Mouse (Mus musculus) hindbrain, embryonic 11.5 days (tissue): ENCODE results near the gene Prr15l. TPM values are rescaled to one million over a fixed set of nuclear protein-coding genes. Genes with fewer than 3 reads are reported as not detected.

Source experiments
- ATAC-seq: fragments of 200-750 bp; cut with Nextera tagmentation; 2 replicates; pipeline ENCODE4 v1.8.0; 2017; ENCODE audit warnings: mild to moderate bottlenecking, moderate TSS enrichment, moderate library complexity; ENCODE audit not compliant: low FRiP score
- DNase-seq: peaks from one replicate; pipeline ENCODE4 v3.0.0-alpha.2; 2015; ENCODE audit warnings: low spot score
- H3K27ac ChIP-seq: fragments of 300-500 bp; sonication (generic); 2 replicates; pipeline ENCODE4 v1.5.1; 2014; ENCODE audit warnings: mild to moderate bottlenecking, low read depth, low read length
- H3K27me3 ChIP-seq: fragments of 300-500 bp; sonication (generic); 2 replicates; pipeline ENCODE4 v1.6.1; 2014; ENCODE audit warnings: mild to moderate bottlenecking, low read length, moderate library complexity, mixed read lengths; ENCODE audit not compliant: control insufficient read depth, insufficient read depth
- H3K36me3 ChIP-seq: fragments of 300-500 bp; sonication (generic); 2 replicates; pipeline ENCODE4 v1.6.1; 2014; ENCODE audit warnings: mild to moderate bottlenecking, low read length, moderate library complexity, mixed read lengths; ENCODE audit not compliant: control insufficient read depth, insufficient read depth
- H3K4me1 ChIP-seq: fragments of 300-500 bp; sonication (generic); replicated peaks from 2 replicates; pipeline ENCODE4 v1.6.1; 2014; ENCODE audit warnings: low read length, mixed read lengths; ENCODE audit not compliant: control insufficient read depth, insufficient read depth
- H3K4me2 ChIP-seq: fragments of 300-500 bp; sonication (generic); replicated peaks from 2 replicates; pipeline ENCODE4 v1.6.1; 2014; ENCODE audit warnings: mild to moderate bottlenecking, low read depth, low read length
- H3K4me3 ChIP-seq: fragments of 300-500 bp; sonication (generic); 2 replicates; pipeline ENCODE4 v1.5.1; 2014; ENCODE audit warnings: low read depth, low read length
- H3K9ac ChIP-seq: fragments of 300-500 bp; sonication (generic); 2 replicates; pipeline ENCODE4 v1.6.1; 2014; ENCODE audit warnings: low read depth, low read length
- H3K9me3 ChIP-seq: fragments of 300-500 bp; sonication (generic); 2 replicates; pipeline ENCODE4 v1.6.1; 2016; ENCODE audit warnings: low read length; ENCODE audit not compliant: control insufficient read depth
- WGBS: fragments of 180-500 bp; shearing (Covaris S2); extraction: QIAGEN DNeasy Blood & Tissue Kit; methylation state at CpG from one replicate; pipeline ENCODE4 v1.1.7; 2014; 5-methylcytosine and 5-hydroxymethylcytosine counted together
- polyA plus RNA-seq: library from polyadenylated mRNA; unstranded; fragments of >200 nt; fragmentation: Nextera tagmentation; extraction: Ambion mirVana; gene quantifications from 2 replicates; pipeline ENCODE4 v1.2.1, GENCODE M21; 2014

The Prr15l gene
- polyA plus RNA-seq, 1 experiment from 2014 or later: 0.82 TPM

GRCm38 (mm10) chr11:96929096-96929765, 1.3 kb downstream of the Prr15l start:
- Histone ChIP-seq H3K27me3 (peaks cover 9% of the 10 kb centered on the region; the same call in 1 of the 2 replicates), H3K27ac (no peak overlapping the region), H3K4me2 (no peak overlapping the region), H3K9me3 (no peaks in the 10 kb centered on the region), H3K4me3 (no peak overlapping the region), H3K36me3 (no peaks in the 10 kb centered on the region), H3K9ac (no peak overlapping the region), H3K4me1 (no peaks in the 10 kb centered on the region)
- ATAC-seq: no peak
- DNase-seq: no peak
- 20% methylated on average over 13 of the region's 13 CpGs for WGBS

- Histone ChIP-seq H3K4me1 (no peaks in the 10 kb centered on the region), H3K9ac (no peak overlapping the region), H3K4me2 (no peak overlapping the region), H3K4me3 (no peak overlapping the region), H3K9me3 (no peaks in the 10 kb centered on the region), H3K27me3 (peaks cover 9% of the 10 kb centered on the region; the same call in 1 of the 2 replicates), H3K36me3 (no peaks in the 10 kb centered on the region), H3K27ac (no peak overlapping the region)
- no peak for ATAC-seq
- 67% methylated on average over 9 of the region's 9 CpGs for WGBS
- no peak for DNase-seq
Observed at GRCm38 (mm10) chr11:96929766-96930331, 1.9 kb downstream of the Prr15l start.

GRCm38 (mm10) chr11:96931327-96932062, 3.6 kb downstream of the Prr15l start:
- H3K9ac ChIP-seq: no peak overlapping the region
- no peak overlapping the region for H3K4me2 ChIP-seq
- H3K4me3 ChIP-seq: no peak overlapping the region
- no peak overlapping the region for H3K27ac ChIP-seq
- no peaks in the 10 kb centered on the region for H3K36me3 ChIP-seq
- H3K9me3 ChIP-seq: no peaks in the 10 kb centered on the region
- no peak for ATAC-seq
- 69% methylated on average over 8 of the region's 8 CpGs for WGBS
- H3K4me1 ChIP-seq: no peaks in the 10 kb centered on the region
- H3K27me3 ChIP-seq: peaks cover 9% of the 10 kb centered on the region; the same call in 1 of the 2 replicates
- no peak for DNase-seq

GRCm38 (mm10) chr11:96933562-96934276, 5.8 kb downstream of the Prr15l start:
- ATAC-seq: no peak

GRCm38 (mm10) chr11:96934921-96935356, 7.0 kb downstream of the Prr15l start:
- Histone ChIP-seq H3K4me2 (peak overlapping the region; percentile 23), H3K36me3 (no peaks in the 10 kb centered on the region), H3K27me3 (no peaks in the 10 kb centered on the region), H3K27ac (peak overlapping the region; percentile 42; the same call in 1 of the 2 replicates), H3K4me1 (no peaks in the 10 kb centered on the region), H3K9me3 (no peaks in the 10 kb centered on the region), H3K9ac (no peak overlapping the region; the same call in 1 of the 2 replicates), H3K4me3 (no peak overlapping the region)
- WGBS: 21% methylated on average over 12 of the region's 12 CpGs
- peak; percentile 56 for ATAC-seq
- DNase-seq: peak; percentile 61

More at GRCm38 (mm10) chr11:96933562-96934276, 5.8 kb downstream of the Prr15l start:
- H3K27ac ChIP-seq: no peak overlapping the region
- H3K4me3 ChIP-seq: no peak overlapping the region
- no peaks in the 10 kb centered on the region for H3K4me1 ChIP-seq
- no peak overlapping the region for H3K4me2 ChIP-seq
- no peaks in the 10 kb centered on the region for H3K9me3 ChIP-seq
- WGBS: 91% methylated on average over 13 of the region's 13 CpGs
- H3K27me3 ChIP-seq: peaks cover 5% of the 10 kb centered on the region; the same call in 1 of the 2 replicates
- H3K9ac ChIP-seq: no peak overlapping the region
- H3K36me3 ChIP-seq: no peaks in the 10 kb centered on the region
- DNase-seq: no peak

GRCm38 (mm10) chr11:96935872-96936650, 8.2 kb downstream of the Prr15l start:
- no peak overlapping the region for H3K4me3 ChIP-seq
- DNase-seq (no peak), ATAC-seq (no peak)
- no peaks in the 10 kb centered on the region for H3K36me3 ChIP-seq
- H3K27me3 ChIP-seq: no peaks in the 10 kb centered on the region
- no peak overlapping the region for H3K9ac ChIP-seq
- H3K9me3 ChIP-seq: no peaks in the 10 kb centered on the region
- no peaks in the 10 kb centered on the region for H3K4me1 ChIP-seq
- no peak overlapping the region for H3K27ac ChIP-seq
- no peak overlapping the region for H3K4me2 ChIP-seq
- WGBS: 88% methylated on average over 9 of the region's 9 CpGs

- 58% methylated on average over 10 of the region's 10 CpGs for WGBS
- ATAC-seq (no peak), DNase-seq (peak; percentile 72)
- Histone ChIP-seq H3K4me3 (no peak overlapping the region), H3K27ac (no peak overlapping the region), H3K9me3 (no peaks in the 10 kb centered on the region), H3K4me1 (no peaks in the 10 kb centered on the region), H3K27me3 (no peaks in the 10 kb centered on the region), H3K9ac (no peak overlapping the region), H3K4me2 (no peak overlapping the region), H3K36me3 (no peaks in the 10 kb centered on the region)
Observed at GRCm38 (mm10) chr11:96937549-96938425, 9.9 kb downstream of the Prr15l start.
